Mouse (Mus musculus) stomach, postnatal 0 days (tissue): Measurements from ENCODE around the gene Aar2.

Experiments used
- CTCF ChIP-seq: IDR thresholded peaks from 2 replicates; pipeline ENCODE4 v1.5.1; 2016; ENCODE audit warnings: antibody characterized with exemption, low read depth, mild to moderate bottlenecking, moderate library complexity
- EP300 ChIP-seq: optimal IDR thresholded peaks from 2 replicates; pipeline ENCODE3; 2016; ENCODE audit warnings: antibody characterized with exemption

DNA sequence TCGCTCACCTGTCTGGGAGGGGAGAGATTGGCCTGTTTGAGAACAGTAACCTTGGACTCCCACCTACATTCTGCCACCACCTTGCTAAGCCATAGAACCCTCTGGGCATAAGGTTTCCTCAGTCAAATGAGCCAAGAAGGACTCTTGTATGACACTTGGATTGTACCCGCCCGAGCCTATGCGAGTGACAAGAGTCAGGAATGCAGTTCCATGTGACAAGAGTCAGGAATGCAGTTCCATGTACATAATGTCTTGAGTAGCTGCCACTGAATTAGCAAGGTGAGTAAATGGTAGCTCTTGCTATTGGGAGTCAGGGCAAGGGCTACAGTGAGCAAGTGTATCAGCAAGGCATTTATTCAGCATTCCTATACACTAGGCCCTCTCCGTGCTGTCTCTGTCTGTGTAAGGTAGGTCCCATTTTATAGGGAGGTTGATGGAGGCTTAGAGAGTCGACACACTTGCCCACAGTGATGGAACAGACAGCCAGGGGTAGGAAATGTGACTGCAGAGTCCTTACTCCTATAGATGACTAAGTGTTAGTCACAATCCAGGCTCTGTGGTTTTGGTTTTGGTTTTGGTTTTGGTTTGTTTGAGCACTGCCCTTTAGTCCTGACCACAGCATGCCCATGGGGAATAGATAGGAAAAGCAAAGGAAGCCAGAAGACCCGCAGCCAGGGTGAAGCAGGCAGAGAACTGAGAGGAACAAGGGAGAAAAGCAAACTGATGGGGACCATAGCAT is 8.4 kb upstream of the Aar2 start:
- TF ChIP-seq EP300 (no peak), CTCF (no peak)
